Mouse (Mus musculus) thymus, adult 18-20 months (tissue): ENCODE results near the gene Car2.

Experiments used
- DNase-seq, 2 experiments: peaks; one replicate each; pipeline ENCODE4 v3.0.0; 2022; ENCODE audit warnings: mixed read lengths in 2 of 2

Car2 gene

DNA sequence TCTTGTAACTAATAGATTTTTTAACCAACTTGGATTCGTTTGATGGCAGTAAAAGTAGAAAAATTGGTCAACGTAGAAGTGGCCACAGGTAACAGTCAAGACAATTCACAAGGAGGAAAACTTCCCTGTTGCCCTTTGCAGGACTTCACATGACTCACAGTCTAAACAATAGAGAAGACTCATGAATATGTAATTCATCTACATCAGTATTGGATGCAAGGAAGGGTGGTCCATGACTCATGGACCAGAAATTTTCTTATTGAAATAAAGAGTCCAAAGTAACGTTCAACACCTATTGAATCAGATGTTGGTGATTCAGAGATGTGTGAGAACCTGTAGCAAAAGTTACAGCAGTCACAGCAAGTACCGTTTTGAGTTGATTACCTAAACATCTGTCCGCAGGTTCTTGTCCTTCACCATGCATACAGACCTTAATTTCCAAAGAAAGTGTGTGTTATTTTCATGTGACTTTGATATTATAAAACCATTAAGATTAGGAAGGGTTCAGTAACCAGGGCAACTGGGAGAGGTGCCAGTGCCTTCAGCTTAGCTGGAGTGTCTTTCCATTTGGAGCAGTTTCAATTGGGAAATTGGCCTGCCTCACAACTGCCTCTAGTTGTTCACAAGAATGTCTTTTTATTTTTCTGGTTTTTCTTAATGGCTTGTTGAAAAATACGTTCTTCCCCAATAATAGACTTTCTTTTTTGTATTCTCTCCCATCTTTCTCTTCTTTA, 62.2 kb downstream of the Car2 start:
- no peak for DNase-seq

DNA sequence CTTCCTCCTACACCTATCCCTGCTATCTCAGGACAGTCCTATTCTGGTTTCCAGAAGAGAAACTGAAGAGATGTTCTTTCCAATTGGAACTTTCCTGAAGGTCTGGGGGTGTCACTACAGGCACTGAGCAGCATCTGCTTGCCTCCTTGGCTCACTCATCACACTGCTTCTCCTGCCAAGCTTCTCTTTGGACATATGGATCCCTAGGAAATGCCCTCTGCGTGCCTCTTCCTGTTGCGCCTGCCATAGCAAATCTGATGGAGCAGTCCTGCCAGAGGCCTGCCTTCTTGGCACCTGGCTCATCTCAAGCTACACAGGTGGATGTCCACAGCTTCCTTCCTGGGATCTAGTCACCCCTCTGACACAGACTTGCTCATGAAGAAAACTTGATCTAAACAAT, 64.0 kb downstream of the Car2 start:
- no peak for DNase-seq
